Mouse (Mus musculus): ENCODE data around the gene Erg. TPM values are rescaled to one million over a fixed set of nuclear protein-coding genes. Genes with fewer than 3 reads are reported as not detected.

Erg gene
- total RNA-seq, 1 experiment from 2014 or later = 272 TPM

Other genes starting within 250 kb of the Erg start
- 9.7 and 17.0 TPM in 2 replicates for gene Ets2, start 115.5 kb upstream of the Erg start, total RNA-seq (2017)

All from hematopoietic stem cell, adult 5-6 weeks (primary cell).